Mouse (Mus musculus) frontal cortex, postnatal 10 days (tissue): ENCODE measurements around the gene Ggnbp2.

Experiments used
- DNase-seq, 2 experiments: peaks; one replicate each; pipeline ENCODE4 v3.0.0; 2022; ENCODE audit warnings: low spot score in 2 of 2, mixed read lengths in 1 of 2

Ggnbp2 gene

GRCm38 (mm10) chr11:84870337-84871043 lies at the start of gene Ggnbp2:
Ggnbp2 (minus strand) TSS chr11:84870817.
- DNase-seq = peak; percentile 89 to 91

- no peak for DNase-seq
Measured at GRCm38 (mm10) chr11:84919951-84920350, 49.3 kb upstream of the Ggnbp2 start.

GRCm38 (mm10) chr11:84919276-84919675 lies 48.7 kb upstream of the Ggnbp2 start:
- no peak for DNase-seq

GRCm38 (mm10) chr11:84918425-84918824 lies 47.8 kb upstream of the Ggnbp2 start:
- peak; percentile 65 to 83 for DNase-seq

GRCm38 (mm10) chr11:84916703-84917300 lies 46.2 kb upstream of the Ggnbp2 start:
- no peak for DNase-seq

- DNase-seq = peak; percentile 82 to 83
Measured at GRCm38 (mm10) chr11:84916053-84916702, 45.6 kb upstream of the Ggnbp2 start, which contains the start of gene Znhit3. Znhit3 (minus strand) TSS chr11:84916366.

- DNase-seq = no peak
Measured at GRCm38 (mm10) chr11:84914673-84915072, 44.1 kb upstream of the Ggnbp2 start.

- DNase-seq = no peak
Measured at GRCm38 (mm10) chr11:84910411-84910810, 39.8 kb upstream of the Ggnbp2 start.

- DNase-seq = no peak
Measured at GRCm38 (mm10) chr11:84908480-84908879, 37.9 kb upstream of the Ggnbp2 start.

GRCm38 (mm10) chr11:84907081-84907480 lies 36.5 kb upstream of the Ggnbp2 start:
- DNase-seq = no peak

GRCm38 (mm10) chr11:84904597-84905144 lies 34.1 kb upstream of the Ggnbp2 start:
- DNase-seq = no peak

- DNase-seq = no peak
Measured at GRCm38 (mm10) chr11:84893113-84893512, 22.5 kb upstream of the Ggnbp2 start.

GRCm38 (mm10) chr11:84891705-84892104 lies 21.1 kb upstream of the Ggnbp2 start:
- no peak for DNase-seq

GRCm38 (mm10) chr11:84889492-84889891 lies 18.9 kb upstream of the Ggnbp2 start:
- no peak for DNase-seq

GRCm38 (mm10) chr11:84888025-84888424 lies 17.4 kb upstream of the Ggnbp2 start:
- no peak for DNase-seq

GRCm38 (mm10) chr11:84886767-84887511 lies 16.3 kb upstream of the Ggnbp2 start:
- DNase-seq = no peak

- DNase-seq = no peak
Measured at GRCm38 (mm10) chr11:84886236-84886635, 15.6 kb upstream of the Ggnbp2 start.

- no peak for DNase-seq
Measured at GRCm38 (mm10) chr11:84885238-84885637, 14.6 kb upstream of the Ggnbp2 start.

GRCm38 (mm10) chr11:84882346-84882745 lies 11.7 kb upstream of the Ggnbp2 start:
- DNase-seq = no peak

GRCm38 (mm10) chr11:84880971-84881370 lies 10.4 kb upstream of the Ggnbp2 start:
- no peak for DNase-seq

GRCm38 (mm10) chr11:84880465-84880961 lies 9.9 kb upstream of the Ggnbp2 start:
- peak; percentile 44 to 46 for DNase-seq
